Mouse (Mus musculus) G1E (cell line): ENCODE measurements around the gene Gm19668. TPM values are rescaled to one million over a fixed set of nuclear protein-coding genes. Genes with fewer than 3 reads are reported as not detected.
"Not testable (repeated sequence)": the region's sequence is repeated elsewhere in the genome, so short reads cannot be mapped to it uniquely, and the experiment has no call there.

Experiments
- ATAC-seq: 2 replicates; pipeline ENCODE4 v1.8.0; 2016; ENCODE audit warnings: mild to moderate bottlenecking; ENCODE audit not compliant: insufficient number of reproducible peaks, poor library complexity, low FRiP score, severe bottlenecking; ENCODE audit errors: extremely low read depth
- DNase-seq: peaks from one replicate; pipeline ENCODE4 v3.0.0; 2012; ENCODE audit warnings: low spot score
- H3K27me3 ChIP-seq: 2 replicates; pipeline ENCODE4 v1.6.1; 2012; ENCODE audit warnings: mild to moderate bottlenecking, low read length, inconsistent platforms; ENCODE audit not compliant: insufficient read depth
- H3K36me3 ChIP-seq: replicated peaks from 2 replicates; pipeline ENCODE3; 2012; ENCODE audit warnings: mild to moderate bottlenecking, inconsistent platforms
- H3K4me1 ChIP-seq: 2 replicates; pipeline ENCODE4 v1.6.1; 2012; ENCODE audit warnings: low read depth, low read length, inconsistent platforms, mixed read lengths; ENCODE audit not compliant: insufficient read depth
- H3K4me3 ChIP-seq: 2 replicates; pipeline ENCODE4 v1.5.1; 2012; ENCODE audit warnings: low read depth, mild to moderate bottlenecking, inconsistent platforms, low read length, moderate library complexity, mixed read lengths
- H3K9me3 ChIP-seq: replicated peaks from 2 replicates; pipeline ENCODE4 v1.6.1; 2012; ENCODE audit warnings: inconsistent platforms
- CTCF ChIP-seq: IDR thresholded peaks from 2 replicates; pipeline ENCODE4 v1.5.1; 2012; ENCODE audit warnings: low read depth, low read length, inconsistent platforms, mixed read lengths
- GATA1 ChIP-seq: IDR thresholded peaks from 2 replicates; pipeline ENCODE4 v1.6.1; 2012; ENCODE audit warnings: borderline replicate concordance, low read length, inconsistent platforms, mixed read lengths
- GATA2 ChIP-seq: IDR thresholded peaks from 2 replicates; pipeline ENCODE4 v1.6.1; 2012; ENCODE audit warnings: low read depth, low read length, inconsistent platforms, borderline replicate concordance
- POLR2AphosphoS5 ChIP-seq: IDR thresholded peaks from 2 replicates; pipeline ENCODE4 v1.6.1; 2012; ENCODE audit warnings: low read depth, low read length, inconsistent platforms; ENCODE audit not compliant: insufficient replicate concordance
- TAL1 ChIP-seq: conservative IDR thresholded peaks from 2 replicates; pipeline ENCODE4 v1.6.1; 2012; ENCODE audit warnings: low read depth, low read length, inconsistent platforms, mixed read lengths
- polyA plus RNA-seq: library from polyadenylated mRNA; stranded (reverse); fragments of >175 nt; gene quantifications from 2 replicates; pipeline ENCODE4 v1.2.3, GENCODE M21; 2012
- total RNA-seq, 2 experiments: library from RNA; stranded (forward) in 1 of 2; stranded (reverse) in 1 of 2; fragments of 200-1000 nt in 1 of 2; fragments of >200 nt in 1 of 2; fragmentation: Nextera tagmentation in 1 of 2; gene quantifications; 2 replicates each; pipeline ENCODE4 v1.2.3; 2014 to 2017

Gm19668 gene
- total and polyA plus RNA-seq, 3 experiments = 0.16 TPM; not detected in 2

GRCm38 (mm10) chr10:77826951-77827350 is 28.0 kb upstream of the Gm19668 start, which contains the start of gene Krtap10-4:
Krtap10-4 (minus strand) TSS chr10:77827095.
- Histone ChIP-seq H3K27me3 (no peaks in the 10 kb centered on the region; the same call in 1 of the 2 replicates), H3K4me3 (no peak within 1 kb of the TSS)

GRCm38 (mm10) chr10:77819203-77819602 is 20.3 kb upstream of the Gm19668 start:
- Histone ChIP-seq H3K9me3 (0 out of 2 replicates have a peak, but pooled peaks cover 3% of the 10 kb centered on the region), H3K4me3 (no peak overlapping the region), H3K27me3 (peaks cover 11% of the 10 kb centered on the region), H3K36me3 (no peaks in the 10 kb centered on the region), H3K4me1 (peaks cover 4% of the 10 kb centered on the region; the same call in 1 of the 2 replicates)
- no peak for ATAC-seq
- DNase-seq = no peak
- no peak for TF ChIP-seq GATA2

More at GRCm38 (mm10) chr10:77826951-77827350, 28.0 kb upstream of the Gm19668 start, which contains the start of gene Krtap10-4:
- Histone ChIP-seq H3K9me3 (no peaks in the 10 kb centered on the region), H3K4me1 (no peaks in the 10 kb centered on the region), H3K36me3 (no peaks in the 10 kb centered on the region)
- no peak for ATAC-seq
- TF ChIP-seq POLR2AphosphoS5 = no peak
- no peak for DNase-seq

DNA sequence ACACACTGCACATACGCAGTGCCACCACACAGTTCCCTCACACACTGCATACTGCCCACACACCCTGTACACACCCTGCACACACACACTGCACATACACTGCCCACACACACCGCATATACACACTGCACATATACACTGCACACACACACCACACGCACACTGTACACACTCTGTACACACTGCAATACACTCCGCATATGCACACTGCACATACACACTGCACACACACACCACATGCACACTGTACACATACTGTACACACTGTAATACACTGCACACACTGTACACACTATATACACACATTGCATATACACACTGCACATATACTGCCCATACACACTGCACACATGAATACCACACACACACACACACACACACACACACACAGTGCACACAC is 19.6 kb upstream of the Gm19668 start:
- H3K4me3 ChIP-seq = no peak overlapping the region; the same call in 1 of the 2 replicates
- DNase-seq (no peak), ATAC-seq (no peak)
- H3K9me3 ChIP-seq = 0 out of 2 replicates have a peak, but pooled peaks cover 3% of the 10 kb centered on the region
- peaks cover 11% of the 10 kb centered on the region for H3K27me3 ChIP-seq
- H3K36me3 ChIP-seq = no peaks in the 10 kb centered on the region
- TF ChIP-seq GATA1 (no peak), POLR2AphosphoS5 (no peak), GATA2 (no peak), TAL1 (no peak), CTCF (no peak)
- H3K4me1 ChIP-seq = peaks cover 4% of the 10 kb centered on the region; the same call in 1 of the 2 replicates

GRCm38 (mm10) chr10:77815514-77815913 is 16.6 kb upstream of the Gm19668 start:
- no peak for DNase-seq
- no peak for ATAC-seq
- H3K4me3 ChIP-seq = no peak overlapping the region
- peaks cover 4% of the 10 kb centered on the region; the same call in 1 of the 2 replicates for H3K4me1 ChIP-seq
- H3K36me3 ChIP-seq = no peaks in the 10 kb centered on the region
- H3K27me3 ChIP-seq = peaks cover 7% of the 10 kb centered on the region
- H3K9me3 ChIP-seq = 0 out of 2 replicates have a peak, but pooled peaks cover 3% of the 10 kb centered on the region
- TF ChIP-seq CTCF = peak; percentile 73; the same call in 1 of the 2 replicates
- TF ChIP-seq GATA2 = no peak

DNA sequence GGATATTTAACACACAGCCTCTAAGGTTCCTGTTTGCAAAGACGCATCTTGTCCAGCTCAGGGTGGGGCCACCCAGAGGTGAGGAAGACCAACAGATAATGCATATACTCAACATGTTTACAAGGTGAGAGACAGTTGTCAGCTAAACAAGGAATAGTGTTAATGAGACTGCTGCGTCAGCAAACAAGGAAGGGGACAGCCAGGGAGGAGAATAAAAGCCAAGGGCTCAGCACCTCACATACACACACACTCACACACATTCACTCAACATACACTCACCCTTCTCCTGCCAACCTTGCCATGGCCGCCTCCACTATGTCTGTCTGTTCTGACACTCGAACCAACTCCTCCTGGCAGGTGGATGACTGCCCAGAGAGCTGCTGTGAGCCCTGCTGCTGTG is 15.4 kb upstream of the Gm19668 start, which contains the start of gene Gm2696:
Gene Gm2696, plus strand, starts transcription at position 301 of the 400 bp plus-strand sequence.
- peaks cover 4% of the 10 kb centered on the region; the same call in 1 of the 2 replicates for H3K4me1 ChIP-seq
- ATAC-seq (no peak), DNase-seq (no peak)
- H3K4me3 ChIP-seq = no peak within 1 kb of the TSS
- H3K36me3 ChIP-seq = no peaks in the 10 kb centered on the region
- TF ChIP-seq TAL1 (no peak), POLR2AphosphoS5 (no peak), GATA1 (no peak), CTCF (no peak), GATA2 (no peak)
- H3K27me3 ChIP-seq = peaks cover 7% of the 10 kb centered on the region
- 0 out of 2 replicates have a peak, but pooled peaks cover 3% of the 10 kb centered on the region for H3K9me3 ChIP-seq

GRCm38 (mm10) chr10:77811743-77812142 is 12.8 kb upstream of the Gm19668 start, which contains the start of gene Gm9507:
Gm9507 (minus strand) TSS chr10:77811843.
- H3K4me3 ChIP-seq = no peak within 1 kb of the TSS
- no peaks in the 10 kb centered on the region for H3K4me1 ChIP-seq
- H3K9me3 ChIP-seq = no peaks in the 10 kb centered on the region
- H3K27me3 ChIP-seq = no peaks in the 10 kb centered on the region
- ATAC-seq (no peak), DNase-seq (no peak)
- H3K36me3 ChIP-seq = no peaks in the 10 kb centered on the region
- TF ChIP-seq GATA2 (no peak), TAL1 (no peak), GATA1 (no peak), CTCF (no peak), POLR2AphosphoS5 (no peak)

DNA sequence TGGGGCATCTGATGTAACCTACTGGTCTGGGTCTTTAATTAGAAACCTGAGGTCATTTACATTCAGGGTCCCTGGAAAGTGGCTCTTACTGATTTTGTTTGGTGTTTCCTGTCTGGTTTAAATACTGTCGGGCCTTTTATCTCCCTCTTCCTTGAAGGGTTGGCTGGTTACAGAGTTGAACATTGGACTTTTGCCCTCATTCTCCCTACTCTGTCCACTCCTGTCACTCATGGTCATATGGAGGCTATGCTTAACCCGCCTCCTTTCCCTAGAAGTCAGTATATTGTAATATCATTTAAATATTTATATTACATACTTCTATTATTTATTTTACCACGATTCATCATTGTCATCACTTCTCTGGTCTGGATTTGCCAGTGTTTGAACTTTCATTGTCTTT is 5.2 kb upstream of the Gm19668 start:
- H3K9me3 ChIP-seq = no peaks in the 10 kb centered on the region
- H3K36me3 ChIP-seq = no peaks in the 10 kb centered on the region
- no peak for ATAC-seq

DNA sequence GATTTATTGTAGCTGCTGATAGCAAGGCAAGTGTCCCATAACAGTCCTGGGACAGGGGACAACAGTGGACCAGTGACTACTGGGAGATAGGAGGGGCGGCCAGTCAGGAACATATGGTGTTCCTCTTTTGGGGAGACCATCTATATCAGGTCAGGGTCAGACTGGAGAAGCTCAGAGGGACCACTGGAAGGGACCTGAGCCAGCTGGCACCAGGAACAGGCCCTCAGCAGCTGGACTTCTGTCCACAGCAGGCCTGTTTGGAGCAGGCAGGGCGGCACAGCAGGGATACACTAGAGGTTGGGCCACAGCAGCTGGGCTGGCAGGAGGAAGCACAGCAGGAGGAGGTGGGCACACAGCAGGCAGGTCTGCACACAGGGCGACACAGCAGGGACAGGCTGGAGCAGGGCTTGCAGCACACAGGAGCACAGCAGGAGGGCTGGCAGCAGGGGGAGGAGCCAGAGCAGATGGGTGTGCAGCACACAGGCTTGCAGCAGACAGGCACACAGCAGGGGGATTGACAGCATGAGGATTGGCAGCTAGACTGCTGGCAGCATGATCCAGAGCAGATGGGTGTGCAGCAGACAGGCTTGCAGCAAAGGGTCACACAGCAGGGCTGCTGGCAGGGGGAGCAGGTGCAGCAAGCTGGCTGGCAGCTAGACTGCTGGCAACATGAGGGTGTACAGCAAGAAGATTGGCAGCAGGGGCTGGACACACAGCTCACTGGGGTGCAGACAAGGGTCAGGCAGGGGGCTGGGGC is 591 bp downstream of the Gm19668 start:
- H3K9me3 ChIP-seq, ATAC-seq, H3K36me3 ChIP-seq, H3K4me1 ChIP-seq, H3K4me3 ChIP-seq, DNase-seq: not testable (repeated sequence)
- peaks cover 11% of the 10 kb centered on the region; the same call in 1 of the 2 replicates for H3K27me3 ChIP-seq

More for the DNA sequence above, 5.2 kb upstream of the Gm19668 start:
- H3K27me3 ChIP-seq = peaks cover 4% of the 10 kb centered on the region; the same call in 1 of the 2 replicates
- TF ChIP-seq POLR2AphosphoS5 (no peak), GATA1 (no peak), CTCF (no peak), GATA2 (no peak), TAL1 (no peak)
- H3K4me1 ChIP-seq = no peaks in the 10 kb centered on the region
- no peak overlapping the region for H3K4me3 ChIP-seq
- DNase-seq = no peak
